Mouse (Mus musculus) liver, adult 2 months (tissue): ENCODE measurements around the gene Hsh2d.

Experiments
- CTCF ChIP-seq: fragments of 200-500 bp; IDR thresholded peaks from 2 replicates; pipeline ENCODE4 v1.5.1; 2011; ENCODE audit warnings: low read depth, low read length, control low read depth
- POLR2A ChIP-seq: fragments of 200-500 bp; IDR thresholded peaks from 2 replicates; pipeline ENCODE4 v1.6.1; 2011; ENCODE audit warnings: low read length, control low read depth; ENCODE audit not compliant: insufficient read depth; ENCODE audit errors: extremely low read depth

DNA sequence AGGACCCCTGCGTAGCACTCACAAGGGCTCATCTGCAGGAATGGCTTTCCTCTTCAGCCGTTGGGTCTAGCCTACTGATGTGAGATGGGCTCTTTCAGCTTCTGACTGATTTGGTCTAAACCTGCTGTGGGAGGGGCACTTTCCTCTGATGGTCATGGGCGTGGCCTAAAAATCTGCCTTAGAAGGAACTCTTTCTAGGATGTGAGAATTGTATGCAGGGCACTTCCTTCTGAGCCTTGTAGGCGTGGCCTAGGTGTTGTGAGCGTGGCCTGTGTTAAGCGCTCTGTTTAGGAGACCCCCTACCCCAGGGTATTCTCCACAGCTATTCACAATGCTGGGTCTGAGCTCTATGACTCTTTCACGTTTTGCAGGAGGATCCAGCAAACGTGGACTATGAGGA is 8.6 kb downstream of the Hsh2d start:
- TF ChIP-seq CTCF, result no peak
- TF ChIP-seq POLR2A, result no peak
